Mouse (Mus musculus) CH12F3 (cell line): ENCODE results near the gene Daam1.

Experiments used
- in situ Hi-C: fragments of 300-500 bp; cut with MboI; formaldehyde crosslinking; loops from 2 replicates; pipeline ENCODE4 v1.14.3; 2020; ENCODE audit warnings: low sequenced_read_pairs

Daam1 gene

GRCm38 (mm10) chr12:71925990-71926700, 95.3 kb downstream of the Daam1 start:
- in situ Hi-C loops = no loop called here

- in situ Hi-C loops = no loop called here
These were observed 97.2 kb downstream of the Daam1 start for GRCm38 (mm10) chr12:71928092-71928491.

GRCm38 (mm10) chr12:71929876-71930275, 99.0 kb downstream of the Daam1 start:
- in situ Hi-C loops = no loop called here

GRCm38 (mm10) chr12:71932433-71933386, 101.8 kb downstream of the Daam1 start:
- in situ Hi-C loops = no loop called here

GRCm38 (mm10) chr12:71933989-71934645, 103.2 kb downstream of the Daam1 start:
- in situ Hi-C loops = no loop called here

GRCm38 (mm10) chr12:71936636-71937035, 105.8 kb downstream of the Daam1 start:
- in situ Hi-C loops = no loop called here

- in situ Hi-C loops = no loop called here
These were observed 107.6 kb downstream of the Daam1 start for GRCm38 (mm10) chr12:71938513-71938912.

- in situ Hi-C loops = no loop called here
These were observed 110.4 kb downstream of the Daam1 start for GRCm38 (mm10) chr12:71941290-71941689.

GRCm38 (mm10) chr12:71943112-71943511, 112.2 kb downstream of the Daam1 start:
- in situ Hi-C loops = no loop called here

- in situ Hi-C loops = no loop called here
These were observed 112.8 kb downstream of the Daam1 start for GRCm38 (mm10) chr12:71943646-71944045.

- in situ Hi-C loops = no loop called here
These were observed 115.0 kb downstream of the Daam1 start for GRCm38 (mm10) chr12:71945844-71946243.

GRCm38 (mm10) chr12:71946448-71946847, 115.6 kb downstream of the Daam1 start:
- in situ Hi-C loops = no loop called here

- in situ Hi-C loops = no loop called here
These were observed 118.1 kb downstream of the Daam1 start for GRCm38 (mm10) chr12:71948972-71949371.

GRCm38 (mm10) chr12:71949606-71950005, 118.7 kb downstream of the Daam1 start:
- in situ Hi-C loops = no loop called here

GRCm38 (mm10) chr12:71950095-71950877, 119.4 kb downstream of the Daam1 start:
- in situ Hi-C loops = no loop called here

GRCm38 (mm10) chr12:71954180-71954935, 123.5 kb downstream of the Daam1 start:
- in situ Hi-C loops = no loop called here

GRCm38 (mm10) chr12:71956980-71957379, 126.1 kb downstream of the Daam1 start:
- in situ Hi-C loops = no loop called here

GRCm38 (mm10) chr12:71957496-71957895, 126.6 kb downstream of the Daam1 start:
- in situ Hi-C loops = no loop called here

- in situ Hi-C loops = no loop called here
These were observed 128.6 kb downstream of the Daam1 start for GRCm38 (mm10) chr12:71959351-71959991.
